Mouse (Mus musculus): ENCODE data around the gene Car1. TPM values are rescaled to one million over a fixed set of nuclear protein-coding genes. Genes with fewer than 3 reads are reported as not detected.

Car1 gene
- polyA plus RNA-seq, 1 experiment from 2014 or later: 78.4 TPM

- Histone ChIP-seq H3K4me1 (ENCODE audit: insufficient read depth) (no peaks in the 10 kb centered on the region), H3K9me3 (ENCODE audit: low read length) (no peaks in the 10 kb centered on the region), H3K27me3 (ENCODE audit: insufficient read depth, low read length) (no peaks in the 10 kb centered on the region), H3K36me3 (replicated peaks; ENCODE audit: insufficient read depth, low read length) (no peaks in the 10 kb centered on the region), H3K4me2 (ENCODE audit: low read depth, low read length) (no peak overlapping the region), H3K27ac (ENCODE audit: low read depth) (no peak overlapping the region), H3K9ac (replicated peaks) (no peak overlapping the region), H3K4me3 (ENCODE audit: low read depth, low read length) (no peak overlapping the region)
- DNase-seq: no peak
- ATAC-seq: no peak
- TF ChIP-seq EP300 (IDR thresholded peaks at IDR 0.05; ENCODE audit: low read depth) (no peak), CTCF (IDR thresholded peaks at IDR 0.05; ENCODE audit: low read depth) (no peak)
Measured at GRCm38 (mm10) chr3:14806702-14807101, 1.5 kb downstream of the Car1 start.

GRCm38 (mm10) chr3:14805962-14806361 is 2.2 kb downstream of the Car1 start:
- Histone ChIP-seq H3K4me1 (ENCODE audit: insufficient read depth) (no peaks in the 10 kb centered on the region), H3K9ac (replicated peaks) (no peak overlapping the region), H3K4me3 (ENCODE audit: low read depth, low read length) (no peak overlapping the region), H3K27me3 (ENCODE audit: insufficient read depth, low read length) (no peaks in the 10 kb centered on the region), H3K27ac (ENCODE audit: low read depth) (no peak overlapping the region), H3K36me3 (replicated peaks; ENCODE audit: insufficient read depth, low read length) (no peaks in the 10 kb centered on the region), H3K9me3 (ENCODE audit: low read length) (no peaks in the 10 kb centered on the region), H3K4me2 (ENCODE audit: low read depth, low read length) (no peak overlapping the region)
- TF ChIP-seq CTCF (IDR thresholded peaks at IDR 0.05; ENCODE audit: low read depth) (no peak), EP300 (IDR thresholded peaks at IDR 0.05; ENCODE audit: low read depth) (no peak)
- ATAC-seq (no peak), DNase-seq (no peak)
- 76% methylated on average over 3 of the region's 3 CpGs for WGBS (ENCODE audit: insufficient replicate concordance)

- no peaks in the 10 kb centered on the region for H3K36me3 ChIP-seq (replicated peaks; ENCODE audit: insufficient read depth, low read length)
- no peak for ATAC-seq
- H3K4me3 ChIP-seq (ENCODE audit: low read depth, low read length): no peak overlapping the region
- 74% methylated on average over 6 of the region's 6 CpGs for WGBS (ENCODE audit: insufficient replicate concordance)
- H3K27ac ChIP-seq (ENCODE audit: low read depth): no peak overlapping the region
- DNase-seq: no peak
- H3K9me3 ChIP-seq (ENCODE audit: low read length): no peaks in the 10 kb centered on the region
- H3K9ac ChIP-seq (replicated peaks): no peak overlapping the region
- no peak overlapping the region for H3K4me2 ChIP-seq (ENCODE audit: low read depth, low read length)
- no peaks in the 10 kb centered on the region for H3K27me3 ChIP-seq (ENCODE audit: insufficient read depth, low read length)
- no peak for TF ChIP-seq CTCF (IDR thresholded peaks at IDR 0.05; ENCODE audit: low read depth)
- no peak for TF ChIP-seq EP300 (IDR thresholded peaks at IDR 0.05; ENCODE audit: low read depth)
- H3K4me1 ChIP-seq (ENCODE audit: insufficient read depth): no peaks in the 10 kb centered on the region
Measured at GRCm38 (mm10) chr3:14804906-14805305, 3.3 kb downstream of the Car1 start.

GRCm38 (mm10) chr3:14797069-14797468 is 11.1 kb downstream of the Car1 start:
- ATAC-seq (no peak), DNase-seq (no peak)
- H3K9me3 ChIP-seq (ENCODE audit: low read length): no peaks in the 10 kb centered on the region
- H3K4me1 ChIP-seq (ENCODE audit: insufficient read depth): no peaks in the 10 kb centered on the region
- H3K4me3 ChIP-seq (ENCODE audit: low read depth, low read length): no peak overlapping the region
- TF ChIP-seq EP300 (IDR thresholded peaks at IDR 0.05; ENCODE audit: low read depth) (no peak), CTCF (IDR thresholded peaks at IDR 0.05; ENCODE audit: low read depth) (no peak)
- no peak overlapping the region for H3K4me2 ChIP-seq (ENCODE audit: low read depth, low read length)
- WGBS (ENCODE audit: insufficient replicate concordance): 76% methylated on average over 3 of the region's 3 CpGs
- no peak overlapping the region for H3K27ac ChIP-seq (ENCODE audit: low read depth)
- H3K27me3 ChIP-seq (ENCODE audit: insufficient read depth, low read length): no peaks in the 10 kb centered on the region
- no peaks in the 10 kb centered on the region for H3K36me3 ChIP-seq (replicated peaks; ENCODE audit: insufficient read depth, low read length)
- no peak overlapping the region for H3K9ac ChIP-seq (replicated peaks)

- H3K9me3 ChIP-seq (ENCODE audit: low read length): no peaks in the 10 kb centered on the region
- ATAC-seq: no peak
- 80% methylated on average over 4 of the region's 4 CpGs for WGBS (ENCODE audit: insufficient replicate concordance)
- no peak overlapping the region for H3K27ac ChIP-seq (ENCODE audit: low read depth)
- no peak overlapping the region for H3K4me3 ChIP-seq (ENCODE audit: low read depth, low read length)
- TF ChIP-seq EP300 (IDR thresholded peaks at IDR 0.05; ENCODE audit: low read depth): no peak
- TF ChIP-seq CTCF (IDR thresholded peaks at IDR 0.05; ENCODE audit: low read depth): no peak
- no peak overlapping the region for H3K9ac ChIP-seq (replicated peaks)
- no peaks in the 10 kb centered on the region for H3K36me3 ChIP-seq (replicated peaks; ENCODE audit: insufficient read depth, low read length)
- no peak for DNase-seq
- no peaks in the 10 kb centered on the region for H3K4me1 ChIP-seq (ENCODE audit: insufficient read depth)
- no peak overlapping the region for H3K4me2 ChIP-seq (ENCODE audit: low read depth, low read length)
- no peaks in the 10 kb centered on the region for H3K27me3 ChIP-seq (ENCODE audit: insufficient read depth, low read length)
Measured at GRCm38 (mm10) chr3:14795292-14796020, 12.7 kb downstream of the Car1 start.

GRCm38 (mm10) chr3:14792032-14792431 is 16.1 kb downstream of the Car1 start:
- Histone ChIP-seq H3K9ac (replicated peaks) (no peak overlapping the region), H3K27me3 (ENCODE audit: insufficient read depth, low read length) (no peaks in the 10 kb centered on the region), H3K4me1 (ENCODE audit: insufficient read depth) (no peaks in the 10 kb centered on the region), H3K36me3 (replicated peaks; ENCODE audit: insufficient read depth, low read length) (no peaks in the 10 kb centered on the region), H3K9me3 (ENCODE audit: low read length) (no peaks in the 10 kb centered on the region), H3K27ac (ENCODE audit: low read depth) (no peak overlapping the region), H3K4me3 (ENCODE audit: low read depth, low read length) (no peak overlapping the region), H3K4me2 (ENCODE audit: low read depth, low read length) (no peak overlapping the region)
- ATAC-seq (no peak), DNase-seq (no peak)
- TF ChIP-seq EP300 (IDR thresholded peaks at IDR 0.05; ENCODE audit: low read depth) (no peak), CTCF (IDR thresholded peaks at IDR 0.05; ENCODE audit: low read depth) (no peak)

Measured in liver, postnatal 0 days (tissue).